Mouse (Mus musculus) hindbrain, embryonic 10.5 days (tissue): ENCODE data around the gene Trpm2. TPM values are rescaled to one million over a fixed set of nuclear protein-coding genes. Genes with fewer than 3 reads are reported as not detected.
"Not testable (repeated sequence)": the region's sequence is repeated elsewhere in the genome, so short reads cannot be mapped to it uniquely, and the experiment has no call there.

Experiments
- DNase-seq: peaks from one replicate; pipeline ENCODE4 v3.0.0-alpha.2; 2017; ENCODE audit warnings: low spot score
- H3K27ac ChIP-seq: fragments of 300-500 bp; sonication (generic); 2 replicates; pipeline ENCODE4 v1.5.1; 2016; ENCODE audit warnings: mild to moderate bottlenecking, moderate library complexity
- H3K27me3 ChIP-seq: fragments of 300-500 bp; sonication (generic); 2 replicates; pipeline ENCODE4 v1.6.1; 2016; ENCODE audit warnings: mild to moderate bottlenecking; ENCODE audit not compliant: poor library complexity, insufficient read depth, severe bottlenecking
- H3K36me3 ChIP-seq: fragments of 300-500 bp; sonication (generic); 2 replicates; pipeline ENCODE4 v1.6.1; 2016; ENCODE audit warnings: mild to moderate bottlenecking, moderate library complexity
- H3K4me1 ChIP-seq: fragments of 300-500 bp; sonication (generic); replicated peaks from 2 replicates; pipeline ENCODE4 v1.6.1; 2016; ENCODE audit warnings: mild to moderate bottlenecking
- H3K4me3 ChIP-seq: fragments of 300-500 bp; sonication (generic); 2 replicates; pipeline ENCODE4 v1.5.1; 2016; ENCODE audit warnings: mild to moderate bottlenecking, moderate library complexity
- H3K9me3 ChIP-seq: fragments of 300-500 bp; sonication (generic); 2 replicates; pipeline ENCODE4 v1.6.1; 2016; ENCODE audit warnings: mild to moderate bottlenecking, moderate library complexity
- WGBS: fragments of 180-500 bp; shearing (Covaris S2); methylation state at CpG from one replicate; pipeline ENCODE4 v1.1.7; 2016; 5-methylcytosine and 5-hydroxymethylcytosine counted together
- polyA plus RNA-seq: library from polyadenylated mRNA; unstranded; fragments of >200 nt; fragmentation: Nextera tagmentation; extraction: Ambion mirVana; gene quantifications from 2 replicates; pipeline ENCODE4 v1.2.1, GENCODE M21; 2016

The Trpm2 gene
- 0.88 and 1.2 TPM in 2 replicates for polyA plus RNA-seq

- peaks cover 40% of the 10 kb centered on the region for H3K27me3 ChIP-seq
- peak within 1 kb of the TSS; percentile 53 for H3K4me3 ChIP-seq
- H3K27ac ChIP-seq, result peak within 1 kb of the TSS; percentile 67; the same call in 1 of the 2 replicates
- 82% methylated on average over 6 of the region's 6 CpGs for WGBS
- peaks cover 13% of the 10 kb centered on the region for H3K4me1 ChIP-seq
- H3K9me3 ChIP-seq, result no peaks in the 10 kb centered on the region
- DNase-seq, result no peak
- no peaks in the 10 kb centered on the region for H3K36me3 ChIP-seq
Measured at GRCm38 (mm10) chr10:77970481-77970880, at the start of gene Trpm2. TSS of gene Trpm2 (minus strand) at chr10:77970563.

GRCm38 (mm10) chr10:78019984-78020383 lies 49.6 kb upstream of the Trpm2 start:
- H3K9me3 ChIP-seq, H3K4me3 ChIP-seq, H3K4me1 ChIP-seq, H3K27ac ChIP-seq, DNase-seq, H3K36me3 ChIP-seq, H3K27me3 ChIP-seq: not testable (repeated sequence)
- 95% methylated on average over 7 of the region's 11 CpGs for WGBS

GRCm38 (mm10) chr10:78019291-78019690 lies 48.9 kb upstream of the Trpm2 start:
- Histone ChIP-seq H3K36me3 (no peaks in the 10 kb centered on the region), H3K27me3 (no peaks in the 10 kb centered on the region), H3K4me1 (0 out of 2 replicates have a peak, but pooled peaks cover 2% of the 10 kb centered on the region), H3K27ac (no peak overlapping the region), H3K9me3 (peaks cover 5% of the 10 kb centered on the region; the same call in 1 of the 2 replicates), H3K4me3 (no peak overlapping the region)
- DNase-seq, result no peak
- 82% methylated on average over 4 of the region's 4 CpGs for WGBS

GRCm38 (mm10) chr10:78018797-78019203 lies 48.4 kb upstream of the Trpm2 start:
- Histone ChIP-seq H3K27me3 (no peaks in the 10 kb centered on the region), H3K27ac (no peak overlapping the region), H3K36me3 (no peaks in the 10 kb centered on the region), H3K4me3 (peak overlapping the region; percentile 41), H3K9me3 (peaks cover 5% of the 10 kb centered on the region; the same call in 1 of the 2 replicates), H3K4me1 (0 out of 2 replicates have a peak, but pooled peaks cover 2% of the 10 kb centered on the region)
- WGBS, result 21% methylated on average over 19 of the region's 19 CpGs
- peak; percentile 81 for DNase-seq

GRCm38 (mm10) chr10:78016366-78016765 lies 46.0 kb upstream of the Trpm2 start:
- H3K36me3 ChIP-seq, result no peaks in the 10 kb centered on the region
- H3K4me3 ChIP-seq, result no peak overlapping the region
- H3K9me3 ChIP-seq, result peaks cover 5% of the 10 kb centered on the region; the same call in 1 of the 2 replicates
- no peak for DNase-seq
- 0 out of 2 replicates have a peak, but pooled peaks cover 2% of the 10 kb centered on the region for H3K4me1 ChIP-seq
- no peak overlapping the region for H3K27ac ChIP-seq
- 54% methylated on average over 5 of the region's 5 CpGs for WGBS
- H3K27me3 ChIP-seq, result no peaks in the 10 kb centered on the region

GRCm38 (mm10) chr10:78015489-78015888 lies 45.1 kb upstream of the Trpm2 start:
- H3K4me3 ChIP-seq, result no peak overlapping the region
- DNase-seq, result no peak
- no peak overlapping the region for H3K27ac ChIP-seq
- no peaks in the 10 kb centered on the region for H3K36me3 ChIP-seq
- peaks cover 5% of the 10 kb centered on the region; the same call in 1 of the 2 replicates for H3K9me3 ChIP-seq
- H3K4me1 ChIP-seq, result peaks cover 4% of the 10 kb centered on the region
- H3K27me3 ChIP-seq, result 0 out of 2 replicates have a peak, but pooled peaks cover 3% of the 10 kb centered on the region
- WGBS, result 93% methylated on average over 1 of the region's 1 CpGs

- 0 out of 2 replicates have a peak, but pooled peaks cover 3% of the 10 kb centered on the region for H3K27me3 ChIP-seq
- 91% methylated on average over 18 of the region's 18 CpGs for WGBS
- peaks cover 26% of the 10 kb centered on the region for H3K4me1 ChIP-seq
- no peak overlapping the region for H3K4me3 ChIP-seq
- DNase-seq, result no peak
- peaks cover 5% of the 10 kb centered on the region; the same call in 1 of the 2 replicates for H3K9me3 ChIP-seq
- no peaks in the 10 kb centered on the region for H3K36me3 ChIP-seq
- no peak overlapping the region for H3K27ac ChIP-seq
Measured at GRCm38 (mm10) chr10:78012661-78013495, 42.5 kb upstream of the Trpm2 start.

- H3K27me3 ChIP-seq, DNase-seq, H3K36me3 ChIP-seq, H3K4me3 ChIP-seq, H3K27ac ChIP-seq, H3K9me3 ChIP-seq: not testable (repeated sequence)
- 91% methylated on average over 5 of the region's 5 CpGs for WGBS
- H3K4me1 ChIP-seq, result peaks cover 44% of the 10 kb centered on the region
Measured at GRCm38 (mm10) chr10:78011116-78011515, 40.8 kb upstream of the Trpm2 start.

GRCm38 (mm10) chr10:78010335-78010734 lies 40.0 kb upstream of the Trpm2 start:
- 24% methylated on average over 10 of the region's 10 CpGs for WGBS
- H3K27ac ChIP-seq, result no peak overlapping the region
- peaks cover 52% of the 10 kb centered on the region for H3K4me1 ChIP-seq
- H3K9me3 ChIP-seq, result peaks cover 5% of the 10 kb centered on the region; the same call in 1 of the 2 replicates
- peak overlapping the region; percentile 87 for H3K4me3 ChIP-seq
- H3K27me3 ChIP-seq, result 0 out of 2 replicates have a peak, but pooled peaks cover 3% of the 10 kb centered on the region
- peaks cover 9% of the 10 kb centered on the region for H3K36me3 ChIP-seq
- peak; percentile 31 for DNase-seq

GRCm38 (mm10) chr10:78009945-78010293 lies 39.6 kb upstream of the Trpm2 start, which contains the start of gene Pfkl:
TSS of gene Pfkl (minus strand) at chr10:78010083.
- WGBS, result under 1% methylated on average over 9 of the region's 9 CpGs
- Histone ChIP-seq H3K27ac (peak within 1 kb of the TSS; percentile 98), H3K27me3 (0 out of 2 replicates have a peak, but pooled peaks cover 3% of the 10 kb centered on the region), H3K9me3 (peaks cover 5% of the 10 kb centered on the region; the same call in 1 of the 2 replicates), H3K4me1 (peaks cover 54% of the 10 kb centered on the region), H3K36me3 (peaks cover 14% of the 10 kb centered on the region), H3K4me3 (peak within 1 kb of the TSS; percentile 87)
- DNase-seq, result no peak

GRCm38 (mm10) chr10:78009184-78009944 lies 39.0 kb upstream of the Trpm2 start:
- H3K4me1 ChIP-seq, result peaks cover 60% of the 10 kb centered on the region
- peak; percentile 97 for DNase-seq
- under 1% methylated on average over 59 of the region's 59 CpGs for WGBS

GRCm38 (mm10) chr10:78008169-78008568 lies 37.8 kb upstream of the Trpm2 start:
- peaks cover 61% of the 10 kb centered on the region for H3K4me1 ChIP-seq
- no peak for DNase-seq
- H3K9me3 ChIP-seq, result no peaks in the 10 kb centered on the region
- peaks cover 27% of the 10 kb centered on the region for H3K36me3 ChIP-seq
- H3K4me3 ChIP-seq, result peak overlapping the region; percentile 87
- H3K27me3 ChIP-seq, result 0 out of 2 replicates have a peak, but pooled peaks cover 3% of the 10 kb centered on the region
- peak overlapping the region; percentile 98 for H3K27ac ChIP-seq
- WGBS, result 75% methylated on average over 3 of the region's 3 CpGs

More at GRCm38 (mm10) chr10:78009184-78009944, 39.0 kb upstream of the Trpm2 start:
- 0 out of 2 replicates have a peak, but pooled peaks cover under 1% of the 10 kb centered on the region for H3K9me3 ChIP-seq
- H3K4me3 ChIP-seq, result peak overlapping the region; percentile 87
- H3K36me3 ChIP-seq, result peaks cover 19% of the 10 kb centered on the region
- peak overlapping the region; percentile 98 for H3K27ac ChIP-seq
- 0 out of 2 replicates have a peak, but pooled peaks cover 3% of the 10 kb centered on the region for H3K27me3 ChIP-seq
